Mouse (Mus musculus) megakaryocyte, embryonic 14.5 days (primary cell): Measurements from ENCODE around the gene Fkbp2.

ENCODE experiments used
- FLI1 ChIP-seq: IDR thresholded peaks from 2 replicates; pipeline ENCODE4 v1.6.1; 2012; ENCODE audit warnings: low read length, inconsistent platforms, mixed read lengths
- GATA1 ChIP-seq: IDR thresholded peaks from 3 replicates; pipeline ENCODE4 v1.6.1; 2012; ENCODE audit warnings: mixed read lengths, low read length, inconsistent platforms, borderline replicate concordance

DNA sequence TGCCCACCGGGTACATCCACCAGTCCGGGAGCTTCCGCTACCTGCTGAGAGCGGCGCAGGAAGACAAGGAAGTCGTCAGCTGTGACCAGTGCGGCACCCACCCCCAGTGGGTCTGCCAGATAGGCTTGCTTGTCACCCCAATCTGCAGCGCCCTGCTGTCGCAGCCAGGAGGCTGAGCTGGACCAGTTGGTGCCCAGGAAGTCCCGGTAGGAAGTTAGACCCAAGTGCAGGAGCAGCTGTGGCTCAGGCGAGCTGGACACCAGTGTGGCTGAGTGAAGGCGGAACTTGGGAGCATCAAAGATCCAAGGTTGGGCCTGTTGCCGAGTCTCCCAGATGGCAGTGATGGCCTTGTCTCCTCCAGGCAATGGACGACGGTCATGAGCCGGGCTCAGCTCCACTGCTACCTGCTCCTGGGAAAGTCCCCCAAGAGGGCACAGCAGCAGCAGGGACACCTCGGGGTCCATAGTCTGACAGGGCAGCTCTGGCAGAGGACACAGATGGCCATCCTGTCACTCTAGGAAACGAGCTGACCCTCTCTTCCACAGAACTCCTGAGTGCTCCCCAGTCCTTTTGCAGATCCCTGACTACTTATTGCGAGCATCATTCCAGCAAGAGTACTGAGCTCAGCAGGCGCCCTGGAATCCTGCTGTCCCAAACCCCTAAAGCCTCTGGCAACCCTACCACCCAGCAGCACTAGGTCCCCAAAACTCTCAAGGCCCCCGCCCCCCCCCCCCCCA, 15.1 kb upstream of the Fkbp2 start:
- no peak for TF ChIP-seq GATA1
- TF ChIP-seq FLI1 = no peak
